Mouse (Mus musculus) midbrain, embryonic 12.5 days (tissue): ENCODE results near the gene Kdm2b. TPM values are rescaled to one million over a fixed set of nuclear protein-coding genes. Genes with fewer than 3 reads are reported as not detected.

ENCODE experiments used
- ATAC-seq: fragments of 200-750 bp; cut with Nextera tagmentation; 2 replicates; pipeline ENCODE4 v1.8.0; 2017; ENCODE audit warnings: low read depth, moderate TSS enrichment, moderate library complexity; ENCODE audit not compliant: low FRiP score
- H3K27ac ChIP-seq: fragments of 300-500 bp; sonication (generic); replicated peaks from 2 replicates; pipeline ENCODE4 v1.5.1; 2016; ENCODE audit warnings: mild to moderate bottlenecking
- H3K27me3 ChIP-seq: fragments of 300-500 bp; sonication (generic); 2 replicates; pipeline ENCODE4 v1.6.1; 2016; ENCODE audit warnings: mild to moderate bottlenecking
- H3K36me3 ChIP-seq: fragments of 300-500 bp; sonication (generic); 2 replicates; pipeline ENCODE4 v1.6.1; 2016
- H3K4me1 ChIP-seq: fragments of 300-500 bp; sonication (generic); 2 replicates; pipeline ENCODE4 v1.6.1; 2016
- H3K4me2 ChIP-seq: fragments of 300-500 bp; sonication (generic); replicated peaks from 2 replicates; pipeline ENCODE4 v1.6.1; 2016; ENCODE audit warnings: mild to moderate bottlenecking, moderate library complexity
- H3K4me3 ChIP-seq: fragments of 300-500 bp; sonication (generic); 2 replicates; pipeline ENCODE4 v1.5.1; 2016; ENCODE audit warnings: mild to moderate bottlenecking
- H3K9ac ChIP-seq: fragments of 300-500 bp; sonication (generic); replicated peaks from 2 replicates; pipeline ENCODE4 v1.6.1; 2016; ENCODE audit warnings: mild to moderate bottlenecking, moderate library complexity
- H3K9me3 ChIP-seq: fragments of 300-500 bp; sonication (generic); 2 replicates; pipeline ENCODE4 v1.6.1; 2016; ENCODE audit warnings: mild to moderate bottlenecking
- whole genome bisulfite sequencing: fragments of 180-500 bp; shearing (Covaris S2); methylation state at CpG from one replicate; pipeline ENCODE4 v1.1.7; 2016; 5-methylcytosine and 5-hydroxymethylcytosine counted together
- polyA plus RNA-seq: library from polyadenylated mRNA; unstranded; fragments of >200 nt; fragmentation: Nextera tagmentation; extraction: Ambion mirVana; gene quantifications from 2 replicates; pipeline ENCODE4 v1.2.1, GENCODE M21; 2016

Kdm2b gene
- polyA plus RNA-seq, 1 experiment from 2014 or later = 108 TPM

DNA sequence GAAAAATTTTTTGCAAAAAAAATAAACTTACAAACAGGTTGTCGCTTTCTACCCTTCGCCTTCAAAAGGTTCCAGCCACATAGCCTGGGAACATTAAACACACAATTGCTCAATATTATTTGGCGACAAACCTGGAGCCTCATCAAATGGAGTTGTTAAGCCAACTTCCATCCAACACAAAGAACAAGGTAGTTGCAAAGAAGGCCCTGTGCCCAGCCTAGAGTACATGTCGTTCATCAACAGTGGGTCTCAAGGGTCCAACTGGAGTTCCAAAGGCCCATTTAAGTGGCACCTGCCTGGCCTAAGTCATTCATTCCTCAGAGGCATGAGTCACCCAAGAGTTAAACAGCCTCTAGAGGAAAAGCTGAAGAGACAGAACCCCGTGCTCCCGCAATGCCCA lies 52.6 kb downstream of the Kdm2b start:
- Histone ChIP-seq H3K4me2 (no peak overlapping the region), H3K9ac (no peak overlapping the region), H3K27ac (no peak overlapping the region), H3K4me3 (no peak overlapping the region), H3K4me1 (0 out of 2 replicates have a peak, but pooled peaks cover 5% of the 10 kb centered on the region), H3K9me3 (no peaks in the 10 kb centered on the region), H3K27me3 (no peaks in the 10 kb centered on the region), H3K36me3 (peaks cover 32% of the 10 kb centered on the region)
- no peak for ATAC-seq
- WGBS = 89% methylated on average over 6 of the region's 6 CpGs

DNA sequence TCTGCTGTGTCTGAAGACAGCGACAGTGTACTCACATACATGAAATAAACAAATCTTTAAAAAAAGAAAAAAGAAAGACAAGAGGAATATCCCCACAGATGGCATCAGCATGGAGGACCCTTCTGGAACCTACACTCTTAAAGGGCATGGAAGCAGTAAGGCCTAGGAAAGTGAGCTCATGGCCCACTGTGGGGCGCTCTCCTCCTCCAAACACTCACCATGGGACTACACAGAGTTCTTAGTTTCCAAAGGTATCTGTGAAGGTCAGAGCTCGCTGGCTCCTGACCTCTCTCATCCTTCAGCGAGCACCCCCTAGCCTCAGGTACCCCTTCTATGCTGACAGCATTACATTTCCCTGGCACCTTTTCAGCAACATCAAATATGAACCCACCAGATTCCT lies 53.8 kb downstream of the Kdm2b start:
- WGBS = 90% methylated on average over 4 of the region's 4 CpGs
- H3K36me3 ChIP-seq = peaks cover 32% of the 10 kb centered on the region

DNA sequence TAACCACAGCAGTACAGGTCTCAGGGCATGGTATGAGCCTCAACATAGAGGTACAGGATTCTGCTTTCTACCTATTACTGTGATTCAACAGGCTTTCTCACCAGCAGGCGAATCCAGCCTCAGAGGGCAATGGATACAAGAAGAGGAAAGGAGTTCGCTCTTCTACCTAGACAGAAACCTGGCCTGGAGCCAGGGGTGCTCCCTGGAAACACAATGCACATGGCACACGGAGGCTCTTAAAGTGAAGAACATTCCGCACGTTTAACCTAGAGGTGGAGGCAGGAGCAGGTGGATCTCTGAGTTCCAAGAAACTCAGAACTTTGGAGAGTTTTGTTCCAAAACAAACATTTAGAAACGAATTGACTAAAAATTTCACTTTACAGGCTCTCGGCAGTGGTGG lies 58.6 kb downstream of the Kdm2b start:
- no peaks in the 10 kb centered on the region for H3K9me3 ChIP-seq
- peaks cover 28% of the 10 kb centered on the region for H3K36me3 ChIP-seq
- H3K27me3 ChIP-seq = no peaks in the 10 kb centered on the region
- 91% methylated on average over 7 of the region's 7 CpGs for WGBS
- H3K9ac ChIP-seq = no peak overlapping the region
- no peaks in the 10 kb centered on the region for H3K4me1 ChIP-seq
- H3K4me3 ChIP-seq = no peak overlapping the region
- no peak overlapping the region for H3K4me2 ChIP-seq
- no peak for ATAC-seq
- no peak overlapping the region for H3K27ac ChIP-seq

More for the DNA sequence above, 53.8 kb downstream of the Kdm2b start:
- H3K27me3 ChIP-seq = no peaks in the 10 kb centered on the region
- no peaks in the 10 kb centered on the region for H3K9me3 ChIP-seq
- ATAC-seq = no peak
- no peak overlapping the region for H3K9ac ChIP-seq
- no peak overlapping the region for H3K4me3 ChIP-seq
- H3K27ac ChIP-seq = no peak overlapping the region
- 0 out of 2 replicates have a peak, but pooled peaks cover 5% of the 10 kb centered on the region for H3K4me1 ChIP-seq
- no peak overlapping the region for H3K4me2 ChIP-seq

DNA sequence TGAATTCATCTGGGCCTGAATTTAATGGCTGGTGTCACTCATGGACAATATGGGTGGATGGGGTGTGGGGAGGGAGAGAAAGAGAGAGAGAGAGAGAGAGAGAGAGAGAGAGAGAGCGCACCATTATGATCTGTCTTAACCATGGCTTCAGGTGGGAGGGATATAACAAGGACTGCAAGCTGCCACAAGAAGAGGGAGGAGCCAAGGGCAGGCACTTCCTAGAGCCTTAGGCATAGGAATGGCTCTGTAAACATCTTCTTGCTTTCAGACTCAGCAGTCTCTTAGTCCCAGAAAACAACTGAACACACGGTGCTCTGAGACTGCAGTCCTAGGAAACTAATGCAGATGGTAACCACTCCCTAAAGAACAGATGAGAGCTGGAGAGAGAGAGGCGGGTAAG lies 61.3 kb downstream of the Kdm2b start:
- no peak for ATAC-seq
- 80% methylated on average over 3 of the region's 3 CpGs for WGBS
- peaks cover 21% of the 10 kb centered on the region for H3K36me3 ChIP-seq

DNA sequence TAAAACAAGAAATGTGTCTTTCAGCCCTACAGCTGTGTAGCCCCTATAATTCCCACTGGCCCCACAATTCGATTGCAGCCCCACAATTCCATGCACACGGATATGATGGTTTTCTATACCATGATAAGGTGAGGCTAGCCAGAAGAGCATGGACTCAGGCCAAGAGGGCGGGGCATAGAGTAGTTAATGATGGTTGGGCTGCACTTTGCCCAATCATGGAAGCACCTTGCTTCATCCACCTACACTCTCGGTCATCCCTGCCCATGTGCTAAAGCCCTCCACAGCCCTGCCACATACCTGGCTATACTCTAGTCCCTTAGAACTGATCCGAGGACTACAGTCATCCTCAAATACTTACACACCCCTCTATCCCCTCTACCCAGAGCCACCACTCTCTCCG lies 61.9 kb downstream of the Kdm2b start:
- Histone ChIP-seq H3K4me2 (no peak overlapping the region), H3K27me3 (no peaks in the 10 kb centered on the region), H3K4me1 (no peaks in the 10 kb centered on the region), H3K27ac (no peak overlapping the region), H3K9me3 (no peaks in the 10 kb centered on the region), H3K9ac (no peak overlapping the region), H3K4me3 (no peak overlapping the region), H3K36me3 (peaks cover 18% of the 10 kb centered on the region)
- 91% methylated on average over 6 of the region's 6 CpGs for WGBS
- ATAC-seq = no peak

More for the DNA sequence above, 61.3 kb downstream of the Kdm2b start:
- no peak overlapping the region for H3K4me3 ChIP-seq
- H3K4me1 ChIP-seq = no peaks in the 10 kb centered on the region
- no peak overlapping the region for H3K27ac ChIP-seq
- H3K9ac ChIP-seq = no peak overlapping the region
- no peak overlapping the region for H3K4me2 ChIP-seq
- no peaks in the 10 kb centered on the region for H3K27me3 ChIP-seq
- H3K9me3 ChIP-seq = no peaks in the 10 kb centered on the region

DNA sequence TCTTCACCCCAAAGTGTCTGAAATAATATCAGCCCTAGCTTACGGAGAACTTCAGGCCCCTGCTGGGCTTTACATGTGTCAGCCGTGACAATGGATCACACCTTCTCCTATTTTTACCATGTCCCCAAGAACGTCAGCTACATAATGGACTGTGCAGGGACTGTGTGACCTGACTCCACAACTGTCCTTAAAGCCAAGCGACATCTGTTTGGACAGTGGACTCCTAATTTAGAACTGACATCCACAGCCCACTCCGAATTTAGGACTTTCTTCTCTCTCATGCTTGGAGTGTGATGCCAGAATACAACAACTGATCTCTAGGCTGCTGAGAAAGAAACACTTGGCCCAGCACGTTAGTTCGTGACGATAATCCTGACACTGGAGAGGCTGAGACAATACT lies 62.5 kb downstream of the Kdm2b start:
- no peaks in the 10 kb centered on the region for H3K27me3 ChIP-seq
- 0 out of 2 replicates have a peak overlapping the region, but pooled peaks have one; percentile 1 for H3K27ac ChIP-seq
- ATAC-seq = no peak
- no peak overlapping the region for H3K9ac ChIP-seq
- no peak overlapping the region for H3K4me2 ChIP-seq
- 71% methylated on average over 8 of the region's 8 CpGs for WGBS
- no peaks in the 10 kb centered on the region for H3K4me1 ChIP-seq
- peaks cover 12% of the 10 kb centered on the region for H3K36me3 ChIP-seq
- H3K4me3 ChIP-seq = no peak overlapping the region
- no peaks in the 10 kb centered on the region for H3K9me3 ChIP-seq

DNA sequence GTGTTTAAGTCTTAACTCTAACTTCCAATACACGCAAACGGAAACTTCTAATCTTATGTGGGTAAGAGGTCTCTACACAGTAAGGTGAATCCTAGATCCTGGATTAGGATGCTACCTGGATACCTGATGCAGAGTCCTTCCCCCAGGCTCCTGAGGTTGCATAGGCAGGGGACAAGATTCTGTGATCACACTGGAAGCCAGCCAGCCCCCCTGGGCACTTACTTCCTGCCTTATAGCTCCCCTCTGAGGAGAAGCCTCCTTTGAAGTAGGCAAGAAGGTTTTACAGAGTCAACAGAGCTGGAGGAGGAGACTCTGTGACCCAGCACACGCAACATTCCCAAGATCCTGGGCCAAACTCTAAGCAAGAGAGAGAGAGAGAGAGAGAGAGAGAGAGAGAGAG lies 63.3 kb downstream of the Kdm2b start:
- no peak overlapping the region for H3K27ac ChIP-seq
- H3K4me2 ChIP-seq = no peak overlapping the region
- H3K4me3 ChIP-seq = no peak overlapping the region
- 83% methylated on average over 3 of the region's 3 CpGs for WGBS
- 0 out of 2 replicates have a peak, but pooled peaks cover 7% of the 10 kb centered on the region for H3K36me3 ChIP-seq
- H3K4me1 ChIP-seq = no peaks in the 10 kb centered on the region
- H3K9me3 ChIP-seq = no peaks in the 10 kb centered on the region
- ATAC-seq = no peak
- no peak overlapping the region for H3K9ac ChIP-seq
- H3K27me3 ChIP-seq = no peaks in the 10 kb centered on the region

DNA sequence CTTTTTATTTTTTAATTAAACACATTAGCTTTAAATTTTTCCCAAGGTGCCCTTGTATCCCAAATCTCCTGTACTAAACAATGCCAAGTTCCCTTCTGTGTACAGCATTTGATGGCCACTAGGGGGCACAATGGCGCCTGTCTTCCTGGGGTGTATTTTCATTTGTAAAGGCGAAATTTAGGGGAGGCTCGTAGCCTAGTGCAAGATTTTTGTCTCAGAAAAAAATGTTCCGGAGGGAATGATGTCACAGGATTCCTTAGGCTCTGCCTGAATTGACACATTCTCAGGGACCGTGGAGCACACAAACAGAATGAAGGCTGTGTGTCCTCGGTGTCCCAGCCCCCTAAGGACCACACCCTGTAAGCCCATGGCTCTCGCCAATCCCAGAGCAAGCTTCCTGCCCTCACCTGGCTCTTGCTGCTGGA lies 64.1 kb downstream of the Kdm2b start:
- no peaks in the 10 kb centered on the region for H3K4me1 ChIP-seq
- no peaks in the 10 kb centered on the region for H3K27me3 ChIP-seq
- no peak overlapping the region for H3K4me2 ChIP-seq
- H3K36me3 ChIP-seq = 0 out of 2 replicates have a peak, but pooled peaks cover 7% of the 10 kb centered on the region
- WGBS = 45% methylated on average over 7 of the region's 7 CpGs
- H3K4me3 ChIP-seq = no peak overlapping the region
- no peak overlapping the region for H3K9ac ChIP-seq
- no peak overlapping the region for H3K27ac ChIP-seq
- H3K9me3 ChIP-seq = no peaks in the 10 kb centered on the region
- ATAC-seq = no peak

DNA sequence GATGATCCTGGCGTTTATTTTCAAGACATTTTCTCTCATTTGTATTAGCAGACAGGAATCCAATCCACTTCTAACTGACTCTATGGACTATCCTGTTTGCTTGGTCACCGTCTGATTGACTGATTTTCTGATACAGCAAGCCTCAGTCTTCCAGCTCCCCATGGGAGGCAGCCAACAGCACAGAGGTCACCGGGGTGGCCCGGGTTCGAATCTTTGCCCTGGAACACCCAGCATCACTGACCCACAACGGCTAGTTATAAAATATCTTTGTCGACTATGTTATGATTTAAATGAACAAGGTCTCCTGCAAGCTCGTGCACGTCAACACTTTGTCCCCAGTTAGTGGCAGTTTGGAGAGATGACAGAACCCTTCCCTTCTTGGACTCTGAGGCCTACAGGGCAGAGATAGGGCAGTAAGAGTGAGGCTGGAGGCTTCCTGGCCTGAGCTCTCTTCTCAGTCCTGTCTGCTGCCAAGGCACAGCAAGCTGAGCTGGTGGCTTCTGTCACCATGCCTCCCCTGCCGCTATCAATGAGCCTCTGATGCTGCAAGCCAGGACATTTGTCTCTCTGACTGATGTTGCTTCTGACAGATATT lies 65.7 kb downstream of the Kdm2b start:
- no peak for ATAC-seq

DNA sequence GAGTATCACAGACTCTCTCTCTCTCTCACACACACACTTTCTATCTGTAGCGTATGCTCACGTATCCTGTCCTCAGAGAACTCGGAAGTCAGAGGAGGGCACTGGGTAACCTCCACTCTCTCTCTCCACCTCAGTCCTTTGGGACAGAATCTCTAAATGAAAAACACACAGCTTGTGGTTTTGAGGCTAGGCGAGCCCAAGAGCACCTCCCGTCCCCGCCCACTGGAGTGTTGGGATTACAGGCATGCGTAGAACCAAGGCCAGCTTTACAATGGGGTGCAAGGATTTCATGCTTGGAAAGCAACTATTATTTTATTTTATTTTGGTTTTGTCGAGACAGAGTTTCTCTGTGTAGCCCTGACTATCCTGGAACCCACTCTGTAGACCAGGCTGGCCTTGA lies 67.7 kb downstream of the Kdm2b start:
- Histone ChIP-seq H3K4me2 (no peak overlapping the region), H3K27ac (no peak overlapping the region), H3K36me3 (no peaks in the 10 kb centered on the region), H3K27me3 (no peaks in the 10 kb centered on the region), H3K4me3 (no peak overlapping the region), H3K9me3 (no peaks in the 10 kb centered on the region), H3K4me1 (no peaks in the 10 kb centered on the region), H3K9ac (no peak overlapping the region)
- ATAC-seq = no peak
- WGBS = 91% methylated on average over 8 of the region's 8 CpGs

More for the DNA sequence above, 65.7 kb downstream of the Kdm2b start:
- H3K4me1 ChIP-seq = no peaks in the 10 kb centered on the region
- 91% methylated on average over 10 of the region's 10 CpGs for WGBS
- no peak overlapping the region for H3K4me3 ChIP-seq
- no peak overlapping the region for H3K4me2 ChIP-seq
- H3K9me3 ChIP-seq = no peaks in the 10 kb centered on the region
- H3K36me3 ChIP-seq = no peaks in the 10 kb centered on the region
- H3K27ac ChIP-seq = no peak overlapping the region
- H3K9ac ChIP-seq = no peak overlapping the region
- no peaks in the 10 kb centered on the region for H3K27me3 ChIP-seq

DNA sequence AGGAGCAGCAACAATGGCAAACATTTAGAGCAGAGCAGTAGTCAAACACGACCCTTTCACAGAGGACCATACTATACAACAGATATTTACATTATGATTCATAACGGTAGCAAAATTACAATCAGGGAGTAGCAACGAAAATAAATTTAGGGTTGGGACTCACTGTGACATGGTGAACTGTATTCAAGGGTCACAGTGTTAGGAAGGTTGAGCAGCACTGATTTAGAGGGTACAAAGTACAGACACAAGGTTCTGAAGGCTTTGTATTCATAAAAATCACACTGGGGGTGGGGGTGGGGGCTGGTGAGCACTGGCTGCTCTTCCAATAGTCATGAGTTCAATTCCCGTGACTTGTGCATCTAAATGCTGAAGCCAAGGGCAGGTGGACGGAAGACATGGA lies 69.1 kb downstream of the Kdm2b start:
- no peak overlapping the region for H3K27ac ChIP-seq
- no peaks in the 10 kb centered on the region for H3K4me1 ChIP-seq
- no peak for ATAC-seq
- H3K9ac ChIP-seq = no peak overlapping the region
- WGBS = 86% methylated on average over 5 of the region's 5 CpGs
- no peaks in the 10 kb centered on the region for H3K36me3 ChIP-seq
- H3K9me3 ChIP-seq = no peaks in the 10 kb centered on the region
- H3K27me3 ChIP-seq = no peaks in the 10 kb centered on the region
- H3K4me3 ChIP-seq = no peak overlapping the region
- H3K4me2 ChIP-seq = no peak overlapping the region

DNA sequence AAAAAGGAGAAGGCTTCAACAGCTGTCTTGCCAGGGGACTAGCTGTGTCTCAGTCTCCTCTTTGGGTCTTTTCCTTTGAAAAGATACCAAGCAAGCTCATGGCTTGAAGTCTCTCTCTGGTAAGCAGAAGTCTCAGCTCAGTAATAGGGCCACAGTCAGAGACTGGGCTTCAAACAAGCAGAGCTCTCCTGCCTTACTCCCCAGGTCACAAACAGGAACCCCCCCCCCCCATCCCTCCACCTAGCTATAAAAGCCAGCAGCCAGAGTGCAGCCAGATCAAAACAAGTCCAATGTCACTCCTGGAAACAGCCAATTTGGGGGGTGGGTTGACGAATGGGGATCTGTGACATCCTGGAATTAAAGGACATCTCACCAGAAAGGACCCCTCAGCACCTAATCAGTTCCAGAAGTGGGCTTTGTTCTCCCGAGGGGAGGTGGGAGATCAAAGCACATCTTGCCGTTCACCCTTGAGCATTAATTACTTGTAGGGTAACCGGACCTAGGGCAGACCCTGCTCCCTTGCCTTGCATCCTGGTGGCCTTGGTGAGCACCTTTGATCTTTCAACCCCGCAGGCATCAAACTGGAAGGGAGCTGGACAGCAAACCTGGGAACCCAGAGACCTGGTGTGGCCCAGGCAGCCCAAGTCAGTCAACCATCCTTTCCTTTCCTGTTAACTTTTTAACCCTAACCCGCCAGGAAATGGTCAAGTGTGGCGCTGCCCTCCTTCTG lies 71.5 kb downstream of the Kdm2b start:
- H3K9ac ChIP-seq = no peak overlapping the region
- H3K4me3 ChIP-seq = no peak overlapping the region
- peaks cover 4% of the 10 kb centered on the region; the same call in 1 of the 2 replicates for H3K36me3 ChIP-seq
- no peak for ATAC-seq
- H3K27me3 ChIP-seq = no peaks in the 10 kb centered on the region
- H3K4me2 ChIP-seq = no peak overlapping the region
- H3K27ac ChIP-seq = no peak overlapping the region
- no peaks in the 10 kb centered on the region for H3K4me1 ChIP-seq
- WGBS = 58% methylated on average over 7 of the region's 7 CpGs
- H3K9me3 ChIP-seq = no peaks in the 10 kb centered on the region
